Mouse (Mus musculus) heart, embryonic 10.5 days (tissue): ENCODE data around the gene Rnf111. TPM values are rescaled to one million over a fixed set of nuclear protein-coding genes. Genes with fewer than 3 reads are reported as not detected.
A peak's percentile ranks its signal among the peaks of the same experiment; 100 is the strongest.

ENCODE experiments used
- DNase-seq: peaks from one replicate; pipeline ENCODE4 v3.0.0-alpha.2; 2017; ENCODE audit warnings: low spot score
- H3K27ac ChIP-seq: fragments of 300-500 bp; sonication (generic); 2 replicates; pipeline ENCODE4 v1.5.1; 2016; ENCODE audit warnings: mild to moderate bottlenecking
- H3K27me3 ChIP-seq: fragments of 300-500 bp; sonication (generic); 2 replicates; pipeline ENCODE4 v1.6.1; 2016; ENCODE audit warnings: mild to moderate bottlenecking; ENCODE audit not compliant: poor library complexity, insufficient read depth, severe bottlenecking
- H3K36me3 ChIP-seq: fragments of 300-500 bp; sonication (generic); 2 replicates; pipeline ENCODE4 v1.6.1; 2016; ENCODE audit warnings: mild to moderate bottlenecking, moderate library complexity
- H3K4me1 ChIP-seq: fragments of 300-500 bp; sonication (generic); 2 replicates; pipeline ENCODE4 v1.6.1; 2016; ENCODE audit warnings: mild to moderate bottlenecking
- H3K4me3 ChIP-seq: fragments of 300-500 bp; sonication (generic); 2 replicates; pipeline ENCODE4 v1.5.1; 2016; ENCODE audit warnings: mild to moderate bottlenecking, moderate library complexity
- H3K9me3 ChIP-seq: fragments of 300-500 bp; sonication (generic); 2 replicates; pipeline ENCODE4 v1.6.1; 2016; ENCODE audit warnings: mild to moderate bottlenecking, moderate library complexity
- WGBS: fragments of 180-500 bp; shearing (Covaris S2); methylation state at CpG from one replicate; pipeline ENCODE4 v1.1.7; 2016; 5-methylcytosine and 5-hydroxymethylcytosine counted together
- polyA plus RNA-seq: library from polyadenylated mRNA; unstranded; fragments of >200 nt; fragmentation: Nextera tagmentation; extraction: Ambion mirVana; gene quantifications from 2 replicates; pipeline ENCODE4 v1.2.1, GENCODE M21; 2016

Rnf111 gene
- polyA plus RNA-seq, 1 experiment from 2014 or later: 31.7 TPM

DNA sequence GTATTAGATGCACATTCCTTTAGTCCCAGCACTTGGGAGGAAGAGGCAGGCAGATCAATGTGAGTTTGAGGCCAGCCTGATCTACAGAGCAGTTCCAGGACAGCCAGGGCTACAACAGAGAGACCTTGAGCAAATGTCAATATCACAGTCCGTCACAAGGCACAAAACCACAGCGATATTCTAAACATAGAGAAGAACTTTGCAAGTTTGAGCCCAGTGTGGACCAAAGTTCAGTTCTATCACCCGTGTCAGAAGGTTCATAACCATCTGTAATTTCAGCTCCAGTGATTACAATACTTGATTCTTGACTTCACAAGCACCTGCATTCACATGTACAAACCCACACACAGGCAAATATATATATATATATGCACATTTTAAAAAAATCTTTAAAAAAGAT lies 17.1 kb upstream of the Rnf111 start:
- Histone ChIP-seq H3K27ac (no peak overlapping the region), H3K27me3 (no peaks in the 10 kb centered on the region), H3K9me3 (no peaks in the 10 kb centered on the region), H3K4me1 (no peaks in the 10 kb centered on the region), H3K36me3 (no peaks in the 10 kb centered on the region), H3K4me3 (no peak overlapping the region)
- WGBS: 85% methylated on average over 3 of the region's 3 CpGs
- no peak for DNase-seq

DNA sequence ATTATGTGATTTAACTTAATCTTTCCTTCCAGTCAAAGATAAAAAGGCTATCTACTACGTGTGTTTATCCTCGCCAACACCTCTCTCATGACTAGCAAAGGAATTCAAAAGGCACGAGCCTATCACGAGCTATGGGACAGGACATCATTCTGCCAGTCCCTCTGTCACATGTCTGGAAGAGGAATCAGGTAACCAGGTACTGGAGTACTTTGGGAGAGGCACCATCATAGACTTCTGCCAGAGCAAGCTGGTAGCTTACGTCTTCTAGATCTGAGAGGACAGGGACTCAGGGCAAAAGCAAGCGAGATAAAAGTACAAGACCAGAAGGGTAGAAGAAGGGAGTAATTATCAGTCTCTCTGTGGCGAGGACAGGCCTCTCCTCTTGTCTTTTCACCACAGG lies 8.2 kb upstream of the Rnf111 start:
- H3K27ac ChIP-seq: no peak overlapping the region
- no peak overlapping the region for H3K4me3 ChIP-seq
- DNase-seq: no peak
- H3K27me3 ChIP-seq: no peaks in the 10 kb centered on the region
- 67% methylated on average over 7 of the region's 7 CpGs for WGBS
- no peaks in the 10 kb centered on the region for H3K4me1 ChIP-seq
- no peaks in the 10 kb centered on the region for H3K9me3 ChIP-seq
- no peaks in the 10 kb centered on the region for H3K36me3 ChIP-seq

DNA sequence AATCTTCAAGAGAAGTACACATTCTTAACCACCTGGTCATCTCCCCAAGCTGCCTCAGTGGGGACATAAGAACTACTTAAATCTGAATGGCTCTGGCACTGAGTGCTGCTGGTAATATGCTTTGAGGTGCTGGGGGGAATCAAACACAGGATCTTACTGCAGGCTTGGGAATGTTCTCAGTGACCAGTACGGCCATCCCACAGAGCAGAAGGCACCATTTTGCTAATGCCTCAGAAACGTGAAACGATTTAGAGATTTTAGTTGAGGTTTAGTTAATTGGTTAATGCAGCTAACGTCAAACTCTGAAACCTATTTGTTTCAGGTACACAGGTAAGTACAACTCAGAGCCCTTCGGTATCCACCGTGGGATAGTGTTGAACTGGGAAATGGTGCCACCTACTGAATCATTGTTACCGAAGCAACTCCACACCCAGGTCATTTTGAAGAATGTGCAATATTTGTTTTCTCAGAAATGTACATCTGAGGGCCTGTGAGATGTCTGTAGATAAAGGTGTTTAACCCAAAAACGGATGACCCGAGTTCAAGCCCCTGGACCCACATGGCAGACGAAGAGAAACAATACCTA lies 7.6 kb upstream of the Rnf111 start:
- Histone ChIP-seq H3K27me3 (no peaks in the 10 kb centered on the region), H3K4me3 (no peak overlapping the region), H3K27ac (no peak overlapping the region), H3K36me3 (no peaks in the 10 kb centered on the region), H3K9me3 (no peaks in the 10 kb centered on the region), H3K4me1 (no peaks in the 10 kb centered on the region)
- no peak for DNase-seq
- 59% methylated on average over 10 of the region's 10 CpGs for whole genome bisulfite sequencing

DNA sequence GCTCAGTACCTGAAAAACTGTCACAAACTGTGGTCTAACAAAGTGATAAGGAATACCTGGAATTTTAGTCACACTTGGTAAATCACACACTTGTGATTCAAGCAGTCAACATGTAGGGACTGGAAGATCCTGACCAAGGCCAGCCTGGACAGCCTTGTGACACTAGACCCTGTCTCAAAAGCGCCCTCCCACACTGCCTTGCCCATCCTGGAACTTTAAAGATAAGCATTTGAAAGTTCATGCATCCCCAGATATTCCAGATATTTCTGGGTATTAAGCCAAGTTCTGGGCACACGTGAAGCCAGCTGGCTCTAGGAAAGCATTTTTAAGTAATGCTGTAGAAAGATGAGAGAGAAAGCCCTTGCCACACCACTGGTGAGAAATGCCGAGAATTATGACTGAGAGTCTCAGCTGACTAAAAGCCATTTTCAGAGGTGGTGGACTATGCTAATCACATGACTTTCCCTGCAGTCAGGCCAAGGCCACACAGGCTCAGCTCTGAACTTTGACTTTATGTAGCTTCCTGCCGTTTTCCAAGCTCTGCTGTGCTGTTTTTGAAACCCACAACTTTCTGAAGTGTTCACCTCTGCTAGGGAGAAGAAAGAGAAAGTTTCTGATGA lies 6.5 kb upstream of the Rnf111 start:
- WGBS: 67% methylated on average over 4 of the region's 4 CpGs
- no peaks in the 10 kb centered on the region for H3K27me3 ChIP-seq
- no peaks in the 10 kb centered on the region for H3K36me3 ChIP-seq
- H3K9me3 ChIP-seq: no peaks in the 10 kb centered on the region
- no peaks in the 10 kb centered on the region for H3K4me1 ChIP-seq
- no peak overlapping the region for H3K27ac ChIP-seq
- H3K4me3 ChIP-seq: no peak overlapping the region
- no peak for DNase-seq

DNA sequence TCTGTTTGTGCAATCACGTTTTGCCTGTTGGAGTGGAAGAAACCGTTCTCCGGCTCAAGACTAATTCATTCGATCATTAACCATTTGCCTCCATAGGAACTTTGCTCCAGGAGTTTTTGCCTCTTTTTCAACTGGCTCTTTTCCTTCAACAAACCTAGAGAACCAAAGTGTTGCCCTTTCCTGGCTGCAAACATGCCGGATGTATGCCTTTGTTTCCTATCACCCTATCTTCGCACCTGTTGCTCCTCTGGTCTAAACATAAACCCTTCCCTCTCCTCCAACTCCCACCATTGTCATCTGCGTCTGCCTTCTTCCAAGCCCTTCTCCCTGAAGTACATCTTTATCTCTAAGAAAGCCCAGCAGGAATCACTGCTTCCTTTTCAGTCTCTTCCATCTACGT lies 3.3 kb upstream of the Rnf111 start:
- WGBS: 74% methylated on average over 8 of the region's 8 CpGs
- Histone ChIP-seq H3K36me3 (no peaks in the 10 kb centered on the region), H3K4me3 (no peak overlapping the region), H3K4me1 (0 out of 2 replicates have a peak, but pooled peaks cover 5% of the 10 kb centered on the region), H3K27ac (no peak overlapping the region), H3K27me3 (no peaks in the 10 kb centered on the region), H3K9me3 (no peaks in the 10 kb centered on the region)
- DNase-seq: no peak

DNA sequence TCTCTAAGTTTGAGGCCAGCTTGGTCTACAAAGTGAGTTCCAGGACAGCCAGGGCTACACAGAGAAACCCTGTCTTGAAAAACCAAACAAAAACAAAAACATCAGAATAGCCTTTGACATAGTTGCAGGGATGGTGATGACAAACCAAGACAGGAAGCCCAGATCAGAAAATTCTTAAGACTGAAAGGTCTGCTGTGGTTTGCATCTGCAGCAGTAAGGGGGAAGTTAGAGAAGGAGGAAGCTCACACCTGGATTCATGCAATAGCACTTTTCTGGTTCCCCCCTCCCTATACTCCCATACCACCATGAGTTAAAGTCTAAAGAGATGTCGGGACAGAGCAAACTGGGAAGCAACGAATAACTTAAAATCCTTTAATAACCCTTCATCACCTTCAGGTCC lies 2.7 kb upstream of the Rnf111 start:
- Histone ChIP-seq H3K4me1 (0 out of 2 replicates have a peak, but pooled peaks cover 6% of the 10 kb centered on the region), H3K36me3 (no peaks in the 10 kb centered on the region), H3K9me3 (no peaks in the 10 kb centered on the region), H3K27me3 (no peaks in the 10 kb centered on the region), H3K4me3 (no peak overlapping the region), H3K27ac (no peak overlapping the region)
- 70% methylated on average over 2 of the region's 2 CpGs for WGBS
- no peak for DNase-seq

DNA sequence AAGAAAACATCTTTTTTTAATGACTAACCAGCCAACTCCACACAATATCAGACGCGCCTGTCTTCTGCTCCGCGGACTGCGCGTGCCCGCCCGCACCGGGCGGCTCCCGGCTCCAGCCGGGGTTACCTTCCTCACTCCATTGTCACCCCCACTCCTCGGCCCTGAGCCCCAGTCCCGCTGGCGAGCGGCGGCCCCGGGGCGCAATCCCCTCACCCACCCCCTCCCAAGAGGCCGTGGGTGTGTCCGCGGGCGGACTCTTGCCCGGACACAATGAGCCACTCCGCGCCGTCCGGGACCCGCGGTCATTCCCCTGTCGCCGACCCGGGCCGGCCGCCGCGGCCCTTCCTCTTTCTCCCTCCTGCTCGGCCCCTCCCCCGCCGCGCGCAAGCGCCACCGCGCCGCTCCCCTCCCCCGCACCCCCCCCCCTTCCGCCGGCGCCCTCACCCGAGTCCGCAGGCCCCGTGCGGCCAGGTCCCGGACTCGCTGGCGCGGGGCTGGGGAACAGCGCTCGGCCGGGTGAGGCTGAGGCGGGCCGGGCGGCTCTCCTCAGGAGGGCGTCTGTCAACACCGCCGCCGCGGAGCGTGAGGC lies 416 bp downstream of the Rnf111 start:
- DNase-seq: peak; percentile 82
- 0 out of 2 replicates have a peak, but pooled peaks cover 6% of the 10 kb centered on the region for H3K4me1 ChIP-seq
- H3K36me3 ChIP-seq: 0 out of 2 replicates have a peak, but pooled peaks cover 16% of the 10 kb centered on the region
- peak overlapping the region; percentile 99 for H3K27ac ChIP-seq
- H3K4me3 ChIP-seq: peak overlapping the region; percentile 79
- no peaks in the 10 kb centered on the region for H3K9me3 ChIP-seq
- under 1% methylated on average over 64 of the region's 70 CpGs for WGBS
- H3K27me3 ChIP-seq: no peaks in the 10 kb centered on the region

DNA sequence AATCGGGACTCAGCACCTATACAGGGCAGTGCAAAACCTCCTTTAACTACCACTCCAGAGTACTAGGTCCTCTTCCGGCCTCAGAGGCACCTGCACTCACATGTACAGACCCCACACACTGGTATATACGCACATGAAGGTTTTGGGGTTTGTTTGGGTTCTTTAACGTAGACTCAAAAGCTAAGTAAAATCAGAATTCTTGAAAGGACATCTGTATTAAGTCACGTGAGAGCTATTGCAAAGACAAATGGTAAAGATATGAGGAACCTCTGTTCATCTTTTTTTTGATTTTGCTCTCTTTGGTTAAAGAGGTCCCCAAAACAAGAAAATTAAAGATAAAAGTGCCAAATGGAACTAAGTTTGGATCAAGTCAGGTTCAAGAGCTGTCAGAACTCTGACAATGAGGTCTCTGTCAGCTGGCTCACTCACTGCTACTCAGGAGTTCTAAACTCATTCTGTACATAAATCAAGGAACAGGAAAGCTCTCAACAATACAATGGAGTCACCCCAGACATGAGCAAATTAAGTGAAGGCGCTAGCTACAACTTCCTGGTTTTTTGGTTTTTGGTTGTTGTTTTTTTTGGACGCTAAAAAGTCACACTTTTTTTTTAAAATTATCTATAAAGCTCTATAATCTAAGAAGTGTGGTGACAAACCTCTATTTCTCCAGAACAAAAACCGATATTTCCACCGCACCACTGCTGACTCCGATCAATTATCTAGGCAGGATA lies 1.1 kb downstream of the Rnf111 start:
- 44% methylated on average over 10 of the region's 10 CpGs for WGBS
- Histone ChIP-seq H3K27me3 (no peaks in the 10 kb centered on the region), H3K9me3 (no peaks in the 10 kb centered on the region), H3K36me3 (0 out of 2 replicates have a peak, but pooled peaks cover 16% of the 10 kb centered on the region), H3K27ac (peak overlapping the region; percentile 99), H3K4me1 (peaks cover 8% of the 10 kb centered on the region; the same call in 1 of the 2 replicates), H3K4me3 (peak overlapping the region; percentile 79)
- no peak for DNase-seq

DNA sequence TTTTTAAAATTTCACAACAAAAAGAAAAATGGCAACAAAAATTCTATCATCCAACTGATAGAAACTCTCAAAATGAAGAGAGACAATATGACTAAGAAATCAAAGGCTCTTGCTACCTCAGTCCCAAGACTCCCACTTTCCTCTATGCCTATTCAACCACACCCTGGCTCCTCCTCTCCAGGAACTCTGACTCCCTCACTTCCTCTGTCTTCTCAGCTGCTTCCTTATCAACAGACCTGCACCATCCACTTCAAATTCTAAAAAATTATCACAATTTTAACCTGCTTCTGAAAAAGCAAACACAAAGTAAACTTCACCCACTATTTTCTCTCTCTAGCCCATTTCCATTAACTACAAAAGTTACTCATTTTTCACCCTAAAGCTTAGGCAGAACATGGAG lies 6.5 kb downstream of the Rnf111 start:
- Histone ChIP-seq H3K9me3 (no peaks in the 10 kb centered on the region), H3K4me3 (no peak overlapping the region), H3K36me3 (peaks cover 28% of the 10 kb centered on the region; the same call in 1 of the 2 replicates), H3K27me3 (no peaks in the 10 kb centered on the region), H3K27ac (no peak overlapping the region), H3K4me1 (peaks cover 16% of the 10 kb centered on the region; the same call in 1 of the 2 replicates)
- no peak for DNase-seq

DNA sequence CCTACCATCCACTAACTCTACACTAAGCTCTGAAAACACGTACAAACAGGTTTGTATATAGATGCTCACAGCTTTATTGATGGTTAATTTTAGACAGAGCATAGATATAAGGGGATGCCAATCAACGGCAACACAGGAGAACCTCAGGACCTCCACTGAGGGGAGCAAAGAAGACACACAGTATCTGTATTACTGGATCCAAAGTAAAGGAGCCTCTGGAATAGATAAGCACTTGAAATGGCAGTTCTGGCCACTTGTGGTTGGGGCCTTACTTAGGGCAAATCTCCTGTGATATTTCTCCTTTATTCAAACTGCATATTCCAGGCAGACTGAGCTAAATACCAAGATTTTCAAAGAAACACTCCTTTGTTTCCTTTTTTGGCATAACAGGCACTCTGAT lies 10.5 kb downstream of the Rnf111 start:
- no peak for DNase-seq
- no peak overlapping the region for H3K4me3 ChIP-seq
- peaks cover 27% of the 10 kb centered on the region for H3K36me3 ChIP-seq
- H3K27me3 ChIP-seq: no peaks in the 10 kb centered on the region
- WGBS: 67% methylated on average over 2 of the region's 2 CpGs
- H3K27ac ChIP-seq: no peak overlapping the region
- H3K9me3 ChIP-seq: no peaks in the 10 kb centered on the region
- peaks cover 14% of the 10 kb centered on the region; the same call in 1 of the 2 replicates for H3K4me1 ChIP-seq

DNA sequence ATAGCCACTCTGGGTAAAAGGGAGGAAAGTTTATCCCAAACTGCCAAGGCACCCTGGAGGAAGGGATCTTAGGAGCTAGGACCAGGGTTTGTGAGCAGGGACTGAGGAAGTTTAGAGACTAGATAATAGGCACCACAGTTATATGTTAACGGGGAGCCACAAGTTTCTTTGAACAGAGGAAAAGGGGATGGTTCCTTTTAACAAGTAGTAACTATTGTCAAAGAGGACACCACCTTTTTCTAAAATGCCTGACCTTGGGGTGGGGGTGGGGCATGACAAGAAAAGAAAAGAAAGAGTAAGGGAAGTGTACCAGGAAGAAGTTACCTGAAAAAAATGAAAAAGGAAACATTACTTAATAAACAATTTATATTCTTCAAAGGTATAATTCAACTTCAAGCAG lies 12.3 kb downstream of the Rnf111 start:
- peaks cover 8% of the 10 kb centered on the region; the same call in 1 of the 2 replicates for H3K4me1 ChIP-seq
- 80% methylated on average over 1 of the region's 1 CpGs for WGBS
- no peak for DNase-seq
- no peak overlapping the region for H3K4me3 ChIP-seq
- no peak overlapping the region for H3K27ac ChIP-seq
- H3K9me3 ChIP-seq: no peaks in the 10 kb centered on the region
- no peaks in the 10 kb centered on the region for H3K27me3 ChIP-seq
- peaks cover 28% of the 10 kb centered on the region for H3K36me3 ChIP-seq

DNA sequence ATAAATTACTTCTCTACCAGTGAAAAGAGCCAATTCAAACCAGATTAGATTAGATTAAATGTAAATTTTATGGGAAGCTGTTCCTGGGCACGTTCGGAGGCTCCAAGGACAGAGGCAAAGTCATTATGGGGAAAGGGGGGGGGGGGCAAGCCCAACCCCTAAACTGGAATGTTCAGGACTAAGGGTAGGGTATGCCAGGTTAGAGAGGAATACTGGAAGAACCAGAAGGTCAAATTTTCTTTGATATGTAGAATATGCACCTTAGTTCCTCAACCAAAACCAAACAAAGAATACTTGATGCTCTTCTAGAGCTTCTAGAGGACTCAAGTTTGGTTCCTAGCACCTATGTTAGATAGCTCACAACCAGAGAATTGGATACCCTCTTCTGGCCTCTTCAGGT lies 16.1 kb downstream of the Rnf111 start:
- Histone ChIP-seq H3K9me3 (no peaks in the 10 kb centered on the region), H3K27ac (no peak overlapping the region), H3K36me3 (peaks cover 26% of the 10 kb centered on the region), H3K4me3 (no peak overlapping the region), H3K27me3 (no peaks in the 10 kb centered on the region), H3K4me1 (no peaks in the 10 kb centered on the region; the same call in 1 of the 2 replicates)
- no peak for DNase-seq
- WGBS: 66% methylated on average over 2 of the region's 2 CpGs

DNA sequence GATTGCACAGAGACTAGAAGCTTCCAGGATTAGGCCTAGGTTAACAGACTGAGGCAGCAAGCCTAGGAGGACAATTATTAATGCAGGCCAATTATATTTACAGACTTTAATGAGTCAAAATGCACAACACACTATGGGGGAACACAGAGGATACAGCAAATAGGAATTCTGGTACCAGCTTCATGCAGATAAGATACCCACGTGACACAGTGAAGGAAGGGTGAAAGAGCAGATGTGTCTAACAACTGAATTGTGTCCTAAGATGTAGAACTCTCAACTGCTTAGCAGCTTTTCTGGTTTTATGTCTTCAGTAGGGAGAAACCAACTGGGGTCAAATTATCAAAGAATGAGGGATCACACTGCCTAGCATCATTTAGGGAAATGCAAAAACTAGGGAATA lies 17.7 kb downstream of the Rnf111 start:
- Histone ChIP-seq H3K27me3 (no peaks in the 10 kb centered on the region), H3K27ac (no peak overlapping the region), H3K4me3 (no peak overlapping the region), H3K36me3 (peaks cover 26% of the 10 kb centered on the region), H3K4me1 (no peaks in the 10 kb centered on the region), H3K9me3 (no peaks in the 10 kb centered on the region)
- no peak for DNase-seq
- WGBS: 70% methylated on average over 1 of the region's 1 CpGs
